Mouse (Mus musculus): Measurements from ENCODE around the gene Pdzk1ip1. TPM values are rescaled to one million over a fixed set of nuclear protein-coding genes. Genes with fewer than 3 reads are reported as not detected.

Pdzk1ip1 gene
- total RNA-seq, 2 experiments from 2014 or later = 0.58 to 0.59 TPM

DNA sequence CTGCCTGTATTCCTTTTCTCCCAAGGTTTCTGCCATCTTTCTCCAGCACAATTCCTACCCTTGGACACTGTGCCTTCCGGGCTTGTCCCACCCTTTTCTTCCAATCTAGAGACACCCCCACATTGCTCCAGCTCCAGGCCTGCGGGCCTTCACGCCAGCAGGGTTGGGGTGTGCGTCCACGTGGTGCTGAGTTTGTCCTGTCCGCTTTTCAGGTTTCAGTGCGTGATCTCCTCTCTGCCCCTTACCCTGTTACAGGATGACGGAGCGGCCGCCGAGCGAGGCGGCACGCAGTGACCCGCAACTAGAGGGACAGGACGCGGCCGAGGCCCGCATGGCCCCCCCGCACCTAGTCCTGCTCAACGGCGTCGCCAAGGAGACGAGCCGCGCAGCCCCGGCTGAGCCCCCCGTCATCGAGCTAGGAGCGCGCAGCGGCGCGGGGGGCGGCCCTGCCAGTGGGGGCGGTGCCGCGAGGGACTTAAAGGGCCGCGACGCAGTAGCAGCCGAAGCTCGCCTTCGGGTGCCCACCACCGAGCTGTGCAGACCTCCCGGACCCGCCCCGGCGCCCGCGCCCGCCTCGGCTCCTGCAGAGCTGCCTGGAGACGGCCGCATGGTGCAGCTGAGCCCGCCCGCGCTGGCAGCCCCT is 25.5 kb upstream of the Pdzk1ip1 start:
- intact Hi-C loops (cut with DNase I) = loop anchor here (5.0 kb wide), 1 partner anchor 151 kb away; no protein-coding TSS in a partner anchor
- DNase-seq (ENCODE audit: extremely low spot score in 1 of 2, low spot score in 2 of 2) = peak in 1 of 2 experiments; percentile 77

DNA sequence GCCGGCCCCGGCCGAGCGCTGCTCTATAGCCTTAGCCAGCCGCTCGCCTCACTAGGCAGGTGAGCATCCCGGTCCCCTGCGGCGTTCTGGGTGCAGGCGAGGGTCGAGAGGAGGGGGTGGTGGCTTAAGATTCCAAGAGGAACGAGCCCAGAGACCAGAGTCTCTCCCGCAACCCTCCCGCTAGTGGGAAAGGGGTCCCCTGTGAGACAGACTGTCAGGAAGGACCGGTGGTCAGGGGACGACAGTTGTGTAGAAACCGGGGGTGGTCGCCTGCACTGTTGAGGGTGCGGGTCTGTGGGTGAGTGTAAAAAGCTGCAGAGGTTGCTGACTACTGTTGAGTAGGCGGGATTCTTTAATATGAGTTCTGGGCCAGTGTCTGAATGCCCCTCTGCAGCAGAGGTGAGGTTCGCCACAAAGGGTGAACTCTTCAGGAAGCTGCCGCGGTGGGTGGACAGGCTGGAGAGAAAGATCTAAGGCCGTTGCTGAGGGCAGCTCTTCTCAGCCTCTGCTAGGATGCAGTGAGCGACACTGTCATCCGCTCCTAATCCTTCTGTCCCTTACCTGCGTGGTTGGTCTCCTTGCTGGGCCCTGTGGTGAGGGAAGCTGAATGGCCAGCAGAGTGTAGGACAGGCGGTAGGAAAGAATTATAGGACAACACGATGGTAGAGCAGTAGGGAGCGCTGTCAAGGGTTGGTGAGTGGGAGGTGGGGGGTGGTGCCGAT is 24.8 kb upstream of the Pdzk1ip1 start:
- intact Hi-C loops (cut with DNase I) = loop anchor here (5.0 kb wide), 1 partner anchor 151 kb away; no protein-coding TSS in a partner anchor
- no peak for DNase-seq (ENCODE audit: extremely low spot score in 1 of 2, low spot score in 2 of 2)

DNA sequence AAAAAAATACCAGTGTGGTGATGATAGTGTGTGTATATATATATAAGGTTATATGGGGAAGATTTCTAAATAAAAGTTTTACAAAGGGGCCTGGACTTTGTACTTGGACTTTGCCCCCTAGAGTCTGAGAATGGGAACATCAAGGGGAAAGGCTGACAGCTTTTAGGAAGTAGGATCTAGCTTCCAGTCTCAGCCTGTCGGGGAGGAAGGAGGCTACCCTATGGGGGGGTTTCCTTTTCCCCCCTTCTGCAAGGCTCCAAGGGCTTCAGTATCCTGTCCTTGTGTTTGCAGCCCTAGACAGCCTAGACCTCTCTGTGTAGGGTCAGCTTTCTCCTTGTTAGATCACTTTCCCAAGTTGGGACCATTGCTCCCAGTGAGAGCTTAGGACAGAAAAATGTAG is 16.8 kb upstream of the Pdzk1ip1 start:
- DNase-seq (ENCODE audit: extremely low spot score in 1 of 2, low spot score in 2 of 2) = no peak
- intact Hi-C loops (cut with DNase I) = no loop called here

DNA sequence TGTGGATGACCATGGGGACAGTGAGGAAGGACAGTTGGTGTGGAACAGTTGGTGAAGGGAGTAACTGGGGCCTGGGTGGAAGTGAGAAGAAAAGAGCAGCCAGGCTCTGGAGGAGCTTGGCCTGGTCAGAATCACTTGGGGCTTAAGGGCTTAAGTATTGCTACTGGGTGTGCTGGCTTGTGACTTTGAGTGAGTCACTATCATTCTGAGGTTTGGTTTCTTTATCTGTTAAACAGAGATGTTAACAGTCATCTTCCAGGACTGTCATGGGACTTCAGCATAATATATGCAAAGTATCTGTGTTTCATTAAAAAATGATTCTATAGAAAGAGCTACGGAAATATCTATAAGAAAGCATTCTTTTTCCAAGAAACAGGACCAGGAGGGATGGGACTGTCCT is 13.7 kb upstream of the Pdzk1ip1 start:
- no peak for DNase-seq (ENCODE audit: extremely low spot score in 1 of 2, low spot score in 2 of 2)
- intact Hi-C loops (cut with DNase I) = no loop called here

DNA sequence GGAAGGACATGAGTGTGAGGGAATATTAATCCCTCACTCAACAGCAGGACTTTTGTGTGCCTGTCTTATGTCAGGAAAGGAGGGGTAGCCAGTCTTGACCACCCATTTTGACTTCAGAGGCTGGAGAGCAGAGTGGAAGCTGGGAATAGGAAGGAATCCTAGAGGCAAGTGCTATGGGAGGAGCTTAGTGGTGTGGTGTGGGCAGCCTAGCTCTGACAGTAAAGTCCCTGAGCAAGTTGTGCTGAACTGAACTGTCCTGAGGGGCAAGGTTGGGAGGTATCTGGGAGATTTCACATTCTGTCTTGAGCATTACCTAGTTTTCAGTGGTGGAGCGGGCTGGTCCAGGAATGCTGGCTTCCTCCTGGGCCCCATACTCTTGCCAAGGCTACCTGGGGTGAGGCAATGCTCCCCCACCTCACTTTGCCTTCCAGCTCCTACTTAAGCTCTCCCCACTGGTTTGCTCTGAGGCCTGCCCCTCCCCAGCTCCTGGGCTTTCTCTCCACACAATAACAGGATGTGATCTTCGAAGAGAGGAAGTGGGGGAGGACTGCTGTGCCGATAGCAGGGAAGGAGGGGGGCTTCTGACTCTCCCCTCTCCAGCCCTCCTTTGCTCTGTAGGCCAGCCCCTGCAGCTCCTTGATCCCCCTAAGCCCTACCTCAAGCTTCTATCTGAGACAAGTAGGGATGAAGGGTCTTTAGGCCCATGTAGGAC is 13.1 kb upstream of the Pdzk1ip1 start:
- intact Hi-C loops (cut with DNase I) = no loop called here
- peak in 1 of 2 experiments; percentile 63 for DNase-seq (ENCODE audit: extremely low spot score in 1 of 2, low spot score in 2 of 2)

DNA sequence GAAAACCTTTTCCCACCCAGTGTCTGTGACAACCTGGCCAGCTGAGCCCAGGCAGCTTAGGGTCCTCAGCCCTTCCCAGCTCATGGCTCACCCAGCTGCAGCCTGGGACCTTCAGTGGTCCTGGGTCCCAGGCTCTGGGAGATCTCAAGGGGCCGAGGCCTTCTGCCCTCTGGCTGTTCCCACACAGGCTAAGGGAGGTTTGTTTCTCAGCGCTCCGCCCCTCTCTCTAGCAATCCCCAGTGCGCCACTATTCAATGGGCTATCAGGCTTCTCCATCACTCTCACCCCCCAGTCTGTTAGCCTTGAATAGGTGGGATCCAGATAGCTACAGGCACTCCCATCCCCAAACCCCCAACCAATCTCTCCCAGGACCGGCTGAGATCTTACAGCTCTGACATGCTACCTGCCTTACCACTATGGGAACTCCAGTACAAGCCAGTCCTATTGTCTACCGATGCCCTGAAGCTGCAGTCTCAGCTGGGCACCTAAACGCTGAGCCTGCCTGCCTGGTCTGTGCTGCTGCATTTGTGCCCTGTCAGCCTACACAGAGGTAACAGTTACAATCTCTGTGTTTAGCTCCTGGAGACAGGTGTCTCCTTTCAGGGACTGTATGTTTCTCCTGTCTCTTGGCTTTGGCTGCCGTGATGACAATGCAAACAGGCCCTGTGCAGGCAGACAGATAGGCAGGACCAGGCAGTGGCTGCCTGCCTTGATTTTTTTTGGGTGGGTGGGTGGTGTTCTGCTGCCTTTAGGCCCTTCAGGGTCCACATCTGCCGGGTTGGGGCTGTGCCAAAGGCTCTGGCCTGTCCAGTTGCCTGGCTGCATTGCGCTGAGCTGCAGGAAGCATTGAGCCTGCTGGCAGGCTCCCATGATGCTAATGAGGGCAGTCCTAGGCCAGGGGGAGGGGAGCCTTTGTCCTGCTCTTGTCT is 9.4 kb upstream of the Pdzk1ip1 start:
- DNase-seq (ENCODE audit: extremely low spot score in 1 of 2, low spot score in 2 of 2) = peak in 1 of 2 experiments; percentile 84
- intact Hi-C loops (cut with DNase I) = no loop called here

DNA sequence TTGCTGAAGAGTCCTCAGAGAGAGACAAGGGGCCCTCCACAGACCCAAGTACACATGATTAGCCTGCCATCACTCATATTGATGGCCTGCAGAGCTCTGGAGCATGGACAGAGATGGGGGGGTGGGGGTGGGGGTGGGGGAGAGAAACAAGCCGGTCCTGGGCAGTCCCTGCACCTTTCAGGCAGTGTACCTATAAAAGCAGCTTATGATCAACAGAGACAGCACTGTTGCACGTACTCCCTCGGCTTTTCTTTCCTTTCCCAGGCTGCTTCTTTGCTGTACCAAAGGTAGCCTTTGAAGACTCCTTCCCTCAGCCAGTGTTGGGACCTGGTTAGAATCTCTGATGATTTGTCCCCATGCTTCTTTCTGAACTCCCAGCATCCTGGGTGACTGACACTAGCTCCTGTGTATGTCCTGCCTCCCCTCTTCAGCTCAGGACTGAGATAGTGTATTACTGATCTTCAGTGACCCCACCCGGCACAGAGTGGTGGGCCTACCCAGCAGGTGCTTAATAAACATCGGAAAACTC is 8.6 kb upstream of the Pdzk1ip1 start:
- intact Hi-C loops (cut with DNase I) = no loop called here
- no peak for DNase-seq (ENCODE audit: extremely low spot score in 1 of 2, low spot score in 2 of 2)

DNA sequence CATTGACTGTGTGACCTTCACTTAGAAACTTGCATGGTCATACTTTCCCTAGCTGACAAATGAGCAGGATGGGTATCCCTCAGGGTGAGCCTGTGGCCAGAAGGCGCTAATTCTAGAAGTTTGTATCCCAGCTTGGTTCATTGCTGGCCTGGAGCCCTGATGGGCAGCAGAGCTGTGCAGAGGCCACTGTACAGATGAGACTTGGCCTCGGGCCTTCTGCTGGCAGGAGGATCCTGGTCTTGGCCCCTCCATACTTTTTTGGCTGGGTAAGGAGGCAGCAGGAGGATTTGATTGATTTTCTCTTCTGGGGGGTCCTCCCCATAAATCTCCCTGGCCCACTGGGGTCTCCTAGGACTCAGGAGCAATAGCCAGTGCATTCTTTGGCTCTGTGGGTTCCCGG is 5.5 kb upstream of the Pdzk1ip1 start:
- DNase-seq (ENCODE audit: extremely low spot score in 1 of 2, low spot score in 2 of 2) = no peak
- intact Hi-C loops (cut with DNase I) = no loop called here

DNA sequence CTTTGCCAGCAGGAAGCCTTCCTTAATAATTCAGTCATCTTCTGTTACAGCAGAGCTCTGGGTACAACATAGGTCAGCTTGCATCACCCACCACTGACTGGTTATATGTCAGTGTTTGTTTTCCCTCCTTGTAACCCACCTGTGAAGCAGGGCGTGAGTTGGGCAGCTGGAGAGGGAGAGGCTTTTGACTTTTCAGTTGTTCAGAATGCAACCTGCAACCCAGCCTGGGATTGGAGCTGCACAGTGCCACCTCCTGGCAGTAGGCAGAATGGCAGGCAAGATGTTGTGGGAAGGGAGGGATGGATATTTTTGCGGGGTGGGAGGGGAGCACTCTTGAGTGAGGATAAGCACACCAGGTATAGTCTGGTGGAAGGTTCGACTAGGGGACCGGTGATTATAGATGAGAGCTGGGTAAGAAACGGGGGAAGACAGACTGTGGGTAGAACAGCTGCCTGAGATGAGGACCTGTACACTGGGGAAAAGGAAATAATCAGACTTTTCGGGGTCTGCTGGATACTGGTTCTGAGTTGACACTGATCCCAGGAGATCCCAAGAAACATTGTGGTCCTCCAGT is 2.9 kb upstream of the Pdzk1ip1 start:
- intact Hi-C loops (cut with DNase I) = loop anchor here (5.0 kb wide), 1 partner anchor 38 kb away; no protein-coding TSS in a partner anchor
- DNase-seq (ENCODE audit: extremely low spot score in 1 of 2, low spot score in 2 of 2) = peak in 1 of 2 experiments; percentile 65

DNA sequence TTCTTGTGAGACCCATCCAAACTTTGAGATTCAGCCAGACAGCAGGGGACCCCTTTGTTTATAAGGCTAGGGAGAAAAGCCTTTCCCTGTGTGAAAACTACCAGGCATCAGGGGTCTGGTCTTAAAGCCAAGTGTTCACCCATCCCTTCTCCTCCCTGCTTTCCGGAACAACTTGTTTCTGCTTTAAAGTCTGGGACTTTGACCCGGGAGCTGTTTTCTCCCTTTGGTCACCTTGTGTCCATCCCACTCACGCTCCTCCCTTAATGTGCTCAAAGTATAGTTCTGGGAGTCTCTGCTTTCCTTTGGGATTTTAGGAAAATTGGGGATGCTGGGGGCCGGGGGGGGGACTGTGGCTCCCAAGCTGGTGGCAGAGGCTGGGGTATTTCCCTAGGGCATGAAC is 2.3 kb upstream of the Pdzk1ip1 start:
- DNase-seq (ENCODE audit: extremely low spot score in 1 of 2, low spot score in 2 of 2) = no peak
- intact Hi-C loops (cut with DNase I) = loop anchor here (5.0 kb wide), 1 partner anchor 39 kb away; no protein-coding TSS in a partner anchor

DNA sequence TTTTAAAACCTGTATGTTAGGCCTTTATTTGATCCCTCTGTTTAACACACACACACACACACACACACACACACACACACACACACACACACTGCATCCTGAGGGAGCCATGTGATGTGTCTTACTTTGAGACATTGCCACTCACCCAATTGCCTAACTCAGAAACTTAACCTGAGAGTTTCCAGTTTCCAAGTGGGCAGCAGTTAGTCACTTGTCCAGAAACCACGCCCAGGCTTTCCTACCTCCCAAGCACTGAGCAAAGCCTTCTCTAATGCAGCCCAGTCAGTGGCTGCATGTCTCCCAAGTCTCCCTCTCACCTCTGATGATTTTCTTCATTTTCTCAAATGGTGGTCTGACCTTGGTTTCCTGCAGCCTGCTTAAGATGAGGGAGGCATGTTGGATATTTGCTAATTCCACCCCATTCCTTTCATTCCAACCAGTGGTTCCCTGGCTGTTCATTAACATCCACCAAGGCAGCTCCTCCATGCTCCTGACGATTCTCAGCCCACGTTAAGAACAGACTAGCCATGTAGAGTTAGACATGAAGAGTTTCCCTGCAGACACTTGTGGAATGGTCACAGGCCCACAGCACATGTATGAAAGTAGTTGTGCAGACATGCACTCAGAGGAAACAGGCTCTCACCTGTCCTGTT is 1.6 kb upstream of the Pdzk1ip1 start:
- intact Hi-C loops (cut with DNase I) = loop anchor here (5.0 kb wide), 1 partner anchor 40 kb away; no protein-coding TSS in a partner anchor
- no peak for DNase-seq (ENCODE audit: extremely low spot score in 1 of 2, low spot score in 2 of 2)

DNA sequence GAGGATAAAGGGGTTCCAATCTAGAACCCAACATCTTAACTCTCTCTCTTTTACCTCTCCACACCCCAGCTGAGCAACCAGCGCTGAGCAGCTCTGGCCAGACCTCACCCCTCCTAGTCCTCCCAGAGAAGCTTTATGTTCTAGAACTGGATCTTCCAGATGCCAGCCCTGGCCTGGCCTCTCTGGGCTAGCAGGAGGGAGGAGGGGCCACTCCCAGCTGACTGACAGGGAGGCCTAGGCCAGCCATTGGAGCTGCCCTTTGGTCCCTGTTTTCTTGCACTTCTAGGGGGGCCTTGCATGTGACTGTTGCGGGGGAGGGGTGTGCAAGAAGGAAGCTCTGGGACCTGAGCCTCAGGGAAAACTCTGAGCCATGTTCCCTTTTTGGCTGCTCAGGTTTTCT is 2.1 kb downstream of the Pdzk1ip1 start:
- no peak for DNase-seq (ENCODE audit: extremely low spot score in 1 of 2, low spot score in 2 of 2)
- intact Hi-C loops (cut with DNase I) = no loop called here

DNA sequence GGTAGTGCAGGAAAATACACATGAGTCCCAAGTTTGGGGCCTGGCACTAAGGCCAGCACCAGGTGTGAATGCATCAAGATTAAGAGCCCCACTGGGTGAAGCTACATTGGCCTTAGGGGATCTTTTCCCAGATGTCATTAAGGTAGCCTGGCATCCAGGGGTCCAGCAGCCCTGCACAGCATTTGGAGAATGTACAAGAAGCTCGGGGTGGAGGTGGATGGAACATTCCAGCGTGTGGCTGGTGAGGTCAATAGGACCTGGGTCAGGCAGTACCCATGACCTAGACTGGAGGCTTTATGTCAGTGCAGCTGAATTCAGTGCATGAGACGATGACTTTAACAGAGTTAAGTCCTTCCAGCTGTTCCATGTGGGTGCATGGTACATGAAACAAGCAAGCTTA is 3.3 kb downstream of the Pdzk1ip1 start:
- intact Hi-C loops (cut with DNase I) = no loop called here
- DNase-seq (ENCODE audit: extremely low spot score in 1 of 2, low spot score in 2 of 2) = no peak

DNA sequence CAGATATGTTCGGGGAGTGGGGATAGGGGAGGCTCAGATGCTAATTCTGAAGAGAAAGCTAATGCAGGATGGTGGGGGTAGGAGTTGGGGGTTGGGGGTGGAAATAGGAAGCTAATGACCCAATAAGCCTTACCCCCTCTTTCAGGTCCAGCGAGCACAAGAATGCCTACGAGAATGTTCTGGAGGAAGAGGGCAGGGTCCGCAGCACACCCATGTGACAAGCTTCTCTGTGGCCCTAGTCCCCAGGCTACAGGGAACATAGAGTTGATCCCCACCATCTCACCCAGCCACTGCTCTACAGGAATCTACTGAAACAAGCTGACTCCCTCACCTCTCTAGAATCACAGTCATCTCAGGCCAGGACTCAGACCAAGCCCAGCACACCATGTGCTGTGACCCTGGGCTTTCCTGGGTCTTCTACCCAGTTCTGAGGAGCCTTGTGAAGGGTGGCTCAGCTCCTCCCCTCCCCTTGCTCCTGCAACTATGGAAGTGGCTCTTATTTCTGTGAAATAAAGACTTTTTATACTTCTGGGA is 4.9 kb downstream of the Pdzk1ip1 start:
- DNase-seq (ENCODE audit: extremely low spot score in 1 of 2, low spot score in 2 of 2) = no peak
- intact Hi-C loops (cut with DNase I) = no loop called here

DNA sequence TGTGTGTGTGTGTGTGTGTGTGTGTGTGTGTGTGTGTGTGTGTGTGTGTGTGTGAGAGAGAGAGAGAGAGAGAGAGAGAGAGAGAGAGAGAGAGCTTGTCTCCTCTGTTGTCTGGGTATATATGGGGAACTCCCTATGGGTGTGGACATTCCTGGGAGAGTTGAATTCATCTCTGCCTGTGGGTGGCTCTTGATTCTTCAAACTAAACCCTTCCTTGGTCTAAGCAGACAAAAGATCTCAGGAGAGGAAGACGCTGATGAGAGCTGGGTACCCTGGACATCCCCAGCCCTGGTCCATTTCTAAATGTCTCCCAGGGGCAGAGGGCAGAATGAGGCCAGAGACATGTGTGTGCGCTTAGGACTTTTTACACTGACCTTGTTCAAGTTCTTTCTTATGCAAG is 5.5 kb downstream of the Pdzk1ip1 start:
- DNase-seq (ENCODE audit: extremely low spot score in 1 of 2, low spot score in 2 of 2) = no peak
- intact Hi-C loops (cut with DNase I) = no loop called here

DNA sequence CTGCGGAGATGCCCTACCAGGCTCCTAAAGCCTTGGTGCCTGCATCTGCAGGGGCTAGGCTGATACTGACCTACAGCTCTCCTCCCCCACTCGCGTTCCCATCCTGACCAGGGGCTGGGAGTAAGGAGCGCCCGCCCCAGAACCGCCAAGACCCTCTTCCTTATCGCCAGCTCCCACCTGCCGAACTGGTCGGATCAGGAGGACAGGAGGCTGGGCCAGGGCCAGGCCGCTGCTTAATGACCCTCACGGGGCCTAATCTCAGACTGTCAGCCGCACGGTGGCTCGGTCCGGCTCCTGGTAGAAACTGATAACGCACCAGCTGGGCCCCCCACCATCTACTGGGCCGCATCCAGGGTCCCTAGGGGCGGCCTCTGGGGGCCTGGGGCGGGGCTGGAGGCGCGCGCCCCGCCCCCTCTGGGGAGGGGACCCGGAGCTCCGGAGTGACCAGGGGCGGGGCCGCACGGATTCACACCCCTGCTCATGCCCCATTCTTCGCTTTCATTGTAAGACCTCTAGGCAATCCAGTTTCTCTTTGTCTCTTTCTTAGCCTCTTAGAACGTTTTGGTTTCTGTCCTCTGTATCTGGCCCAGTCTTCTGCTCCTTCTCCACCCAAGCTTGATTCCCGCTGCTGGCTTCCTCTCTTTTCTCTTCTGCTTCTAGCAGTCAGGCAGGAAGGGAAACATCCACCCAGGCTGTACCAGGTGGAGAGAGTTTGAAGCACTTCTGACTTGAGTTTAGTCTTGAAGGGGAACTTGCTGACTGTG is 7.3 kb downstream of the Pdzk1ip1 start:
- intact Hi-C loops (cut with DNase I) = loop anchor here (5.0 kb wide), 1 partner anchor 99 kb away; no protein-coding TSS in a partner anchor
- peak in 1 of 2 experiments; percentile 59 for DNase-seq (ENCODE audit: extremely low spot score in 1 of 2, low spot score in 2 of 2)

Measured in left cerebral cortex, postnatal 10 days (tissue).